Mouse (Mus musculus) liver, embryonic 12.5 days (tissue): Measurements from ENCODE around the gene Tor3a. TPM values are rescaled to one million over a fixed set of nuclear protein-coding genes. Genes with fewer than 3 reads are reported as not detected.

Experiments used
- ATAC-seq: fragments of 200-750 bp; cut with Nextera tagmentation; 2 replicates; pipeline ENCODE4 v1.8.0; 2017; ENCODE audit warnings: moderate number of reproducible peaks, mild to moderate bottlenecking, moderate library complexity
- H3K27ac ChIP-seq: fragments of 300-500 bp; sonication (generic); 2 replicates; pipeline ENCODE4 v1.5.1; 2016; ENCODE audit warnings: mild to moderate bottlenecking
- H3K27me3 ChIP-seq: fragments of 300-500 bp; sonication (generic); replicated peaks from 2 replicates; pipeline ENCODE4 v1.6.1; 2016; ENCODE audit warnings: mild to moderate bottlenecking, moderate library complexity
- H3K36me3 ChIP-seq: fragments of 300-500 bp; sonication (generic); 2 replicates; pipeline ENCODE4 v1.6.1; 2016; ENCODE audit warnings: mild to moderate bottlenecking, moderate library complexity
- H3K4me1 ChIP-seq: fragments of 300-500 bp; sonication (generic); 2 replicates; pipeline ENCODE4 v1.6.1; 2016
- H3K4me2 ChIP-seq: fragments of 300-500 bp; sonication (generic); 2 replicates; pipeline ENCODE4 v1.6.1; 2016; ENCODE audit warnings: mild to moderate bottlenecking, moderate library complexity
- H3K4me3 ChIP-seq: fragments of 300-500 bp; sonication (generic); 2 replicates; pipeline ENCODE4 v1.5.1; 2016; ENCODE audit warnings: mild to moderate bottlenecking, moderate library complexity
- H3K9ac ChIP-seq: fragments of 300-500 bp; sonication (generic); 2 replicates; pipeline ENCODE4 v1.6.1; 2016; ENCODE audit warnings: mild to moderate bottlenecking, moderate library complexity
- H3K9me3 ChIP-seq: fragments of 300-500 bp; sonication (generic); replicated peaks from 2 replicates; pipeline ENCODE4 v1.6.1; 2016; ENCODE audit warnings: mild to moderate bottlenecking, moderate library complexity
- WGBS: fragments of 180-500 bp; shearing (Covaris S2); methylation state at CpG from one replicate; pipeline ENCODE4 v1.1.7; 2016; ENCODE audit not compliant: insufficient replicate concordance; 5-methylcytosine and 5-hydroxymethylcytosine counted together
- polyA plus RNA-seq: library from polyadenylated mRNA; unstranded; fragments of >200 nt; fragmentation: Nextera tagmentation; extraction: Ambion mirVana; gene quantifications from 2 replicates; pipeline ENCODE4 v1.2.1, GENCODE M21; 2016

Tor3a gene
- polyA plus RNA-seq, 1 experiment from 2014 or later, result 3.3 TPM

DNA sequence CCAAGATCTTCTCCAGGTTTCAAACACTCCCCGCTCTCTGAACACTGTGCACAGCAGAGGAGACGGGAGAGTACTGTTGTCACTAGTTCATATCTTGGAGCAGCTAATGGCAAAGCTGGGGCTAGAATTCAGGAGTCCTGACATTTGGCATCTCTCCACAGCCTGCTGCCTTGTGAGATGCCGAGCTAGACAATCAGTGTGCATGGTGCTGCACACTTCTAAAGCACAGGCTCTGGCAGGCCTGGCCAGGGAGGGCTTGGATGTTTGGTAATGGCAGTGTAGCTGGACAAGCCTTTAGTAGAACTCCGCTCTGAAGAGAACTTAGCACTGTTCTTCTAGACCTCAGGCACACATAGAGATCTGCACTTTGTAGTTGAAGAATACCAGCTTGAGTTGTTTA lies 28.2 kb downstream of the Tor3a start:
- Histone ChIP-seq H3K9ac (no peak overlapping the region), H3K9me3 (no peaks in the 10 kb centered on the region), H3K4me2 (no peak overlapping the region), H3K4me1 (peaks cover 14% of the 10 kb centered on the region), H3K27me3 (no peaks in the 10 kb centered on the region), H3K36me3 (peaks cover 45% of the 10 kb centered on the region), H3K27ac (no peak overlapping the region), H3K4me3 (no peak overlapping the region)
- ATAC-seq, result no peak
- 81% methylated on average over 4 of the region's 4 CpGs for WGBS

- Histone ChIP-seq H3K9me3 (no peaks in the 10 kb centered on the region), H3K27ac (no peak overlapping the region), H3K9ac (no peak overlapping the region), H3K4me3 (no peak overlapping the region), H3K4me2 (no peak overlapping the region), H3K36me3 (peaks cover 55% of the 10 kb centered on the region), H3K4me1 (peaks cover 14% of the 10 kb centered on the region), H3K27me3 (no peaks in the 10 kb centered on the region)
- ATAC-seq, result no peak
- 79% methylated on average over 13 of the region's 13 CpGs for WGBS
These were observed 29.2 kb downstream of the Tor3a start for GRCm38 (mm10) chr1:156644780-156645523.

- H3K4me2 ChIP-seq, result no peak overlapping the region
- no peak overlapping the region for H3K27ac ChIP-seq
- ATAC-seq, result no peak
- H3K27me3 ChIP-seq, result no peaks in the 10 kb centered on the region
- no peaks in the 10 kb centered on the region for H3K9me3 ChIP-seq
- H3K9ac ChIP-seq, result no peak overlapping the region
- peaks cover 60% of the 10 kb centered on the region for H3K36me3 ChIP-seq
- WGBS, result 77% methylated on average over 10 of the region's 10 CpGs
- no peak overlapping the region for H3K4me3 ChIP-seq
- H3K4me1 ChIP-seq, result peaks cover 14% of the 10 kb centered on the region
These were observed 30.1 kb downstream of the Tor3a start for GRCm38 (mm10) chr1:156644061-156644460.

- Histone ChIP-seq H3K27me3 (no peaks in the 10 kb centered on the region), H3K36me3 (peaks cover 67% of the 10 kb centered on the region), H3K4me2 (no peak overlapping the region), H3K9ac (no peak overlapping the region), H3K27ac (no peak overlapping the region), H3K4me1 (peaks cover 14% of the 10 kb centered on the region), H3K9me3 (no peaks in the 10 kb centered on the region), H3K4me3 (no peak overlapping the region)
- ATAC-seq, result no peak
- WGBS, result 50% methylated on average over 12 of the region's 12 CpGs
These were observed 31.3 kb downstream of the Tor3a start for GRCm38 (mm10) chr1:156642813-156643212.

GRCm38 (mm10) chr1:156641808-156642207 lies 32.3 kb downstream of the Tor3a start:
- Histone ChIP-seq H3K4me3 (no peak overlapping the region), H3K4me1 (peaks cover 14% of the 10 kb centered on the region), H3K27me3 (no peaks in the 10 kb centered on the region), H3K27ac (no peak overlapping the region), H3K9ac (no peak overlapping the region), H3K9me3 (no peaks in the 10 kb centered on the region), H3K36me3 (peaks cover 68% of the 10 kb centered on the region), H3K4me2 (no peak overlapping the region)
- 50% methylated on average over 10 of the region's 10 CpGs for WGBS
- ATAC-seq, result no peak; the same call in 1 of the 2 replicates

DNA sequence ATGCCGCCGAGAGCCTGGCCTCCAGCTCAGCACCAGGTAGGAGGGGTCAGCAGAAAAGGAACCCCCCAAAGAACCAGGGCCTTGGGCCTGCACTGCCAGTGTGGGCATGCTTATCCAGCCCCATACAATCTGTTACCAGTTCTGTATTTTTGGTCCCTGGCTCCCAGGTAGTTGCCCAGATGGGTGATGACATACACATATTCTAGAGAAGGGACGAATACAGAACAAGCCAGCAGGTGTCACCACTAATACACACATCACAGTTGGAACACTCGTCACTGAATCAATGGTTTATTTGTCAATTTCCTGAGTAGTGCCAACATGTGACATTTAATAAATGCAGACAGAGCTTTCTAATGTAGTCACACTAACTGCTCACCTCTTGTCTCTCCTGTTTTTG lies 33.6 kb downstream of the Tor3a start:
- 80% methylated on average over 4 of the region's 4 CpGs for WGBS
- Histone ChIP-seq H3K27ac (no peak overlapping the region), H3K4me1 (peaks cover 14% of the 10 kb centered on the region), H3K36me3 (peaks cover 78% of the 10 kb centered on the region), H3K4me2 (no peak overlapping the region), H3K9me3 (no peaks in the 10 kb centered on the region), H3K9ac (no peak overlapping the region), H3K4me3 (no peak overlapping the region), H3K27me3 (no peaks in the 10 kb centered on the region)
- no peak for ATAC-seq

DNA sequence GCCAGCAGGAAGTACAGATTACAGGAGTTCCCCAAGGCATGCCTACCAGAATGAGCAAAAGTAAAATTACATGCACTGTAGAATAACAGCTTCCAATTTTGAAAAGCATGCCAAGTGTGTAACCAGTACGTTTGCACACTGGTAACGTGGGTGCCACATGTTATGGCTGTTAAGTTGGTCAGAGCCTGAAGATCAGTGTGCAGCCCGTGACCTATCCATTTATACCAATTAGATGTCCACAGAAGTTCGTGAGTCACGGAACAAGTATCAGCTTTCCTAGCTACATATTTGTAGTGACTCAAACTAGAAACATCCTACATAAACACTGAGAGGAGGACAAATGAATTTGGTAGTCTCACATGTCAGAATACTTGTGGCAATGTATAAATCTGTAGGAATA lies 34.7 kb downstream of the Tor3a start:
- no peaks in the 10 kb centered on the region for H3K9me3 ChIP-seq
- H3K9ac ChIP-seq, result no peak overlapping the region
- peaks cover 14% of the 10 kb centered on the region for H3K4me1 ChIP-seq
- peaks cover 89% of the 10 kb centered on the region for H3K36me3 ChIP-seq
- no peak overlapping the region for H3K4me3 ChIP-seq
- 82% methylated on average over 5 of the region's 5 CpGs for WGBS
- H3K27me3 ChIP-seq, result no peaks in the 10 kb centered on the region
- ATAC-seq, result no peak
- H3K4me2 ChIP-seq, result no peak overlapping the region
- H3K27ac ChIP-seq, result no peak overlapping the region

GRCm38 (mm10) chr1:156635148-156635547 lies 39.0 kb downstream of the Tor3a start:
- ATAC-seq, result no peak
- H3K4me3 ChIP-seq, result no peak overlapping the region
- no peak overlapping the region for H3K4me2 ChIP-seq
- peaks cover 86% of the 10 kb centered on the region for H3K36me3 ChIP-seq
- H3K9ac ChIP-seq, result no peak overlapping the region
- H3K27me3 ChIP-seq, result no peaks in the 10 kb centered on the region
- no peaks in the 10 kb centered on the region for H3K4me1 ChIP-seq
- 71% methylated on average over 2 of the region's 2 CpGs for WGBS
- no peak overlapping the region for H3K27ac ChIP-seq
- H3K9me3 ChIP-seq, result no peaks in the 10 kb centered on the region

- no peaks in the 10 kb centered on the region for H3K27me3 ChIP-seq
- no peaks in the 10 kb centered on the region for H3K4me1 ChIP-seq
- 75% methylated on average over 10 of the region's 10 CpGs for WGBS
- no peak overlapping the region for H3K27ac ChIP-seq
- no peak for ATAC-seq
- no peaks in the 10 kb centered on the region for H3K9me3 ChIP-seq
- no peak overlapping the region for H3K4me2 ChIP-seq
- no peak overlapping the region for H3K9ac ChIP-seq
- peaks cover 84% of the 10 kb centered on the region for H3K36me3 ChIP-seq
- no peak overlapping the region for H3K4me3 ChIP-seq
These were observed 41.1 kb downstream of the Tor3a start for GRCm38 (mm10) chr1:156633095-156633494.

GRCm38 (mm10) chr1:156630965-156631364 lies 43.2 kb downstream of the Tor3a start:
- H3K4me1 ChIP-seq, result no peaks in the 10 kb centered on the region
- no peak overlapping the region for H3K4me2 ChIP-seq
- no peak for ATAC-seq
- H3K27me3 ChIP-seq, result no peaks in the 10 kb centered on the region
- H3K27ac ChIP-seq, result no peak overlapping the region
- H3K9ac ChIP-seq, result no peak overlapping the region
- H3K4me3 ChIP-seq, result no peak overlapping the region
- H3K36me3 ChIP-seq, result peaks cover 77% of the 10 kb centered on the region
- no peaks in the 10 kb centered on the region for H3K9me3 ChIP-seq

DNA sequence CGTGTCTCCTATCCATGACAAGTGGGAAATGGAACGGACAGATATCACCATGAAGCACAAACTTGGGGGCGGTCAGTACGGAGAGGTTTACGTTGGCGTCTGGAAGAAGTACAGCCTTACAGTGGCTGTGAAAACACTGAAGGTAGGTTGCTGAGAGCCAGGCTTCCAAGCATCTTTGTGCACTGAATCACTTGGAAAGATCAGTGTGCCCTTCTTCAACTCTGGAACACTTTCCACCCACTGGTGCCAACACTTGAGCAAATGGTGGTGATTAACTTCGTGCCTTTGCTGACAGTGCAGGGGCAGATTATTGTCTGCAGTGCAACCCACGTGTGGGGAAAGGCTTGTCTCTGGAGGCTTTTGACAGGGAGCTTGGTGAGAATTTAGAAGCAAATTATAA lies 44.2 kb downstream of the Tor3a start:
- H3K36me3 ChIP-seq, result peaks cover 78% of the 10 kb centered on the region
- H3K9me3 ChIP-seq, result no peaks in the 10 kb centered on the region
- H3K4me3 ChIP-seq, result no peak overlapping the region
- no peaks in the 10 kb centered on the region for H3K27me3 ChIP-seq
- no peak overlapping the region for H3K9ac ChIP-seq
- H3K4me1 ChIP-seq, result 0 out of 2 replicates have a peak, but pooled peaks cover 7% of the 10 kb centered on the region
- WGBS, result 81% methylated on average over 8 of the region's 8 CpGs
- no peak overlapping the region for H3K27ac ChIP-seq
- H3K4me2 ChIP-seq, result no peak overlapping the region
- no peak for ATAC-seq

- H3K9me3 ChIP-seq, result no peaks in the 10 kb centered on the region
- peaks cover 67% of the 10 kb centered on the region for H3K36me3 ChIP-seq
- 0 out of 2 replicates have a peak, but pooled peaks cover 7% of the 10 kb centered on the region for H3K4me1 ChIP-seq
- H3K4me3 ChIP-seq, result no peak overlapping the region
- WGBS, result 81% methylated on average over 4 of the region's 4 CpGs
- H3K4me2 ChIP-seq, result no peak overlapping the region
- no peak overlapping the region for H3K9ac ChIP-seq
- no peak for ATAC-seq
- H3K27me3 ChIP-seq, result no peaks in the 10 kb centered on the region
- no peak overlapping the region for H3K27ac ChIP-seq
These were observed 47.4 kb downstream of the Tor3a start for GRCm38 (mm10) chr1:156626729-156627128.

DNA sequence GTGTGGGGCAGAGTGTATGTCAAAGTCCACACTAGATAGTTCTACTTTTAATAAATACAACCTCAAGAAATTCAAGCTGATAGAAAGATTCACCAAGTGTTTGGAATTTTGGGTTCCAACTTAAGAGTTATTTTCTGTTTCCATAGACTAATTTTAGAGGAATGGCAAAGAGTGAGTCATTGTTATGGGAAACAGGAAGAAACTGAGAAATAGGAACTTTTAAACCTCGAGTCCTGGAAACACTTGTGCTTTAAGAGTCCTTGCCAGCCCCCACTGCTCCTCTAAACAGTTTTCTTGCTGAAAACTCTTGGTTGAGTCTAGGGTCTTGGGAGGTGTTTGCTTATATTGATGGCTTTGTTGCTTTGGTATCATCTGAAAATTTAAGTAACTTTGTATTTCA lies 49.9 kb downstream of the Tor3a start:
- peaks cover 42% of the 10 kb centered on the region for H3K36me3 ChIP-seq
- no peaks in the 10 kb centered on the region for H3K27me3 ChIP-seq
- H3K4me1 ChIP-seq, result peaks cover 14% of the 10 kb centered on the region
- no peak overlapping the region for H3K4me3 ChIP-seq
- H3K4me2 ChIP-seq, result no peak overlapping the region
- WGBS, result 33% methylated on average over 1 of the region's 1 CpGs
- no peak overlapping the region for H3K27ac ChIP-seq
- H3K9ac ChIP-seq, result no peak overlapping the region
- H3K9me3 ChIP-seq, result no peaks in the 10 kb centered on the region
- ATAC-seq, result no peak
